Mouse (Mus musculus) kidney, adult 10 weeks (tissue): ENCODE measurements around the gene Zdhhc6. TPM values are rescaled to one million over a fixed set of nuclear protein-coding genes. Genes with fewer than 3 reads are reported as not detected.

ENCODE experiments used
- polyA plus RNA-seq: library from polyadenylated mRNA; stranded (reverse); fragments of 350-450 nt; fragmentation: Illumina TruSeq; extraction: RNeasy Lipid Tissue Mini Kit (QIAGEN cat#74804); gene quantifications from one replicate; pipeline ENCODE4 v1.2.3, GENCODE M21; 2014; ENCODE audit warnings: low read depth, low replicate concordance

Gene Zdhhc6
- polyA plus RNA-seq: 111 TPM

GRCm38 (mm10) chr19:55315452-55316108, at the start of gene Zdhhc6:
Gene Zdhhc6, minus strand, starts transcription at chr19:55316032.

GRCm38 (mm10) chr19:55316109-55316714, 380 bp upstream of the Zdhhc6 start, which contains the start of gene Vti1a:
Gene Vti1a, plus strand, starts transcription at chr19:55316295.

GRCm38 (mm10) chr19:55251383-55252124, 64.3 kb downstream of the Zdhhc6 start, which contains the start of gene Acsl5:
Gene Acsl5, plus strand, starts transcription at chr19:55251938.

DNA sequence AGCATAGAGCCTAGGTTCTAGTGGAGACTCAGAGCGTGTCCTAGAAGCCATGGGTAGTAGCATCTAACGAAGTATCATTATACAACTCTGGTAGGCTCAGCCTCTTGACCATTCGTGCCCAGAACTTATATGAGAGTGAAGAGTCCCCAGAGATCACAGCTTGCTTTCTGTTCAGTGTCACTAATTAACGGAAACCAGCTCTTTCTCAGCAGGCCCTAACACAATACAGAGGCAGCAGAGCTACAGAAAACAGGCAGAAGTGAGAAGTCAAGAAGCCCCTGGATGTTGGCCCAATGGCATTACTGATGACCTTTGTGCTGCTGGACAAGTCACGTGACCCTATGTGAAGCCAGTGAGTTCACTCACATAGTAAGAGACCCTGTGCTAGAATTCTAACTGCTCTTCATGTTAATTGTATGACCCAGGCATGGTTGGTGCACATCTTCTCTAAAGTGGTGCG, 74.6 kb downstream of the Zdhhc6 start, which contains the start of gene Gucy2g:
TSS of gene Gucy2g (minus strand) at position 51 of the 460 bp plus-strand sequence.

Other genes starting within 250 kb of the Zdhhc6 start
- 43.0 TPM for gene Gpam, start 188.8 kb downstream of the Zdhhc6 start, polyA plus RNA-seq
- gene Tectb, start 135.3 kb downstream of the Zdhhc6 start, polyA plus RNA-seq: not detected
- gene Gucy2g, start 74.8 kb downstream of the Zdhhc6 start, polyA plus RNA-seq: 0.12 TPM
- 225 TPM for gene Acsl5, start 64.1 kb downstream of the Zdhhc6 start, polyA plus RNA-seq
- gene Vti1a, start 263 bp upstream of the Zdhhc6 start, polyA plus RNA-seq: 26.1 TPM